Mouse (Mus musculus) Muller cell, postnatal 12 days (primary cell): Measurements from ENCODE around the gene Pcdh15.
A peak's percentile ranks its signal among the peaks of the same experiment; 100 is the strongest.

ENCODE experiments used
- DNase-seq: peaks from one replicate; pipeline ENCODE4 v3.0.0-alpha.2; 2015; ENCODE audit errors: inconsistent ontology term

Pcdh15 gene

GRCm38 (mm10) chr10:74305439-74306158 is 1206.5 kb downstream of the Pcdh15 start:
- no peak for DNase-seq

- no peak for DNase-seq
Observed at GRCm38 (mm10) chr10:74307035-74307434, 1207.9 kb downstream of the Pcdh15 start.

- DNase-seq, result no peak
Observed at GRCm38 (mm10) chr10:74316091-74316490, 1216.9 kb downstream of the Pcdh15 start.

- DNase-seq, result no peak
Observed at GRCm38 (mm10) chr10:74335412-74335811, 1236.3 kb downstream of the Pcdh15 start.

- DNase-seq, result no peak
Observed at GRCm38 (mm10) chr10:74339247-74340160, 1240.4 kb downstream of the Pcdh15 start.

- DNase-seq, result no peak
Observed at GRCm38 (mm10) chr10:74359526-74359925, 1260.4 kb downstream of the Pcdh15 start.

GRCm38 (mm10) chr10:74378697-74379096 is 1279.6 kb downstream of the Pcdh15 start:
- DNase-seq, result no peak

GRCm38 (mm10) chr10:74379276-74380134 is 1280.4 kb downstream of the Pcdh15 start:
- DNase-seq, result peak; percentile 14

GRCm38 (mm10) chr10:74387538-74388499 is 1288.7 kb downstream of the Pcdh15 start:
- DNase-seq, result no peak

GRCm38 (mm10) chr10:74403111-74403510 is 1304.0 kb downstream of the Pcdh15 start:
- no peak for DNase-seq

- DNase-seq, result no peak
Observed at GRCm38 (mm10) chr10:74414021-74414420, 1314.9 kb downstream of the Pcdh15 start.

GRCm38 (mm10) chr10:74414945-74415344 is 1315.8 kb downstream of the Pcdh15 start:
- no peak for DNase-seq

- DNase-seq, result no peak
Observed at GRCm38 (mm10) chr10:74415359-74415758, 1316.2 kb downstream of the Pcdh15 start.

GRCm38 (mm10) chr10:74415949-74416348 is 1316.8 kb downstream of the Pcdh15 start:
- DNase-seq, result no peak

- no peak for DNase-seq
Observed at GRCm38 (mm10) chr10:74450069-74450468, 1350.9 kb downstream of the Pcdh15 start.

GRCm38 (mm10) chr10:74463972-74464371 is 1364.8 kb downstream of the Pcdh15 start:
- DNase-seq, result peak; percentile 14

GRCm38 (mm10) chr10:74480779-74481178 is 1381.6 kb downstream of the Pcdh15 start:
- no peak for DNase-seq

- no peak for DNase-seq
Observed at GRCm38 (mm10) chr10:74512315-74512714, 1413.2 kb downstream of the Pcdh15 start.

GRCm38 (mm10) chr10:74513743-74514142 is 1414.6 kb downstream of the Pcdh15 start:
- no peak for DNase-seq

- peak; percentile 65 for DNase-seq
Observed at GRCm38 (mm10) chr10:74538371-74538770, 1439.2 kb downstream of the Pcdh15 start.

- DNase-seq, result no peak
Observed at GRCm38 (mm10) chr10:74555326-74555725, 1456.2 kb downstream of the Pcdh15 start.
